Mouse (Mus musculus): Measurements from ENCODE around the gene Osbpl7.

DNA sequence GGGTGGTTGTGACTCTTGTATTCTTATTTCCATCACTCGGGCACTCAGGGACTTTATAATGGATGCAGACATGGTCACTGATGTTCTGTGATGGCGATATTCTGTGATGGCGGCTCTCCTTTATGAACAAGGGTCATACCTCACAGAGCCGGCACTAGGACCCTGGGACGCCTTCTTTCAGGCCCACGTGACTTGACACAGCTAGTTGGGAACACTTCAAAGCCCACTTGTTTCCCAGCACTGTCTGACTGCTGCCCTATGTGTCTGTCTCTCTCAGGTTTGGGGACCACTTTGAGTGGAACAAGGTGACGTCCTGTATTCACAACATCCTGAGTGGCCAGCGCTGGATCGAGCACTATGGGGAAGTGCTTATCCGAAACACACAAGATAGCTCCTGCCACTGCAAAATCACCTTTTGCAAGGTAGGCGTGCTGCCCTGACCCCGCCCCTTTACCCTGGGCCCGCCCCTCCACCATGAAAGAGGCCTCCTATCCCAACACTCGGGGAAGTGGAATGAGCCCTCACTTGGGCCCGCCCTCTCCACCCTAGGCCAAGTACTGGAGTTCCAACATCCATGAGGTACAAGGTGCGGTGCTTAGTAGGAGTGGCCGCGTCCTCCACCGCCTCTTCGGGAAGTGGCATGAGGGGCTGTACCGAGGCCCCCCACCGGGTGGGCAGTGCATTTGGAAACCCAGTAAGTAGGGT, 16.4 kb downstream of the Osbpl7 start:
- TF ChIP-seq CTCF (IDR thresholded peaks at IDR 0.05; ENCODE audit: control insufficient read depth, insufficient read depth, low read length) (no peak), POLR2A (IDR thresholded peaks at IDR 0.05; ENCODE audit: borderline replicate concordance, control insufficient read depth, low read depth, low read length) (no peak)
